Mouse (Mus musculus): ENCODE data around the gene Tet1.

DNA sequence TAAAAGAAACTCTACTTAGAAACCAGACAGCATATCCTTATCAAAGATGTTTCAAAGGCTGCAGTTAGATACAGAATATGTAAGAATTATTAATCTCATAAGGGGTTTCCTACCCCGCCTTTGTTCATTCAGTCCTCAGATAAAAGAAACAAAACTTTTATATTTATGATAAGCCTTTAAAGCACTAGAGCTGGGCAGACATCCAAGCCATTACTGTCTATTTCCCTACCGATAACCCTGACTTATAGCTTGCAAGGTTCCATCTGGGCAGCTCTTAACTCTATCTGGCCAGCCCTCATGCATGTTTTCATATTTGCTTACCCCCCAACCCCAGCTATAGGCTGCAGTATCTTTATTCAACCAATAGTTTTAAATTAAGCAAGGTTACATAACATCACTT lies 77.2 kb downstream of the Tet1 start:
- TF ChIP-seq POLR2A (IDR thresholded peaks at IDR 0.05; ENCODE audit: control insufficient read depth in 1 of 2, insufficient read depth in 1 of 2, low read depth in 1 of 2, low read length in 2 of 2, poor library complexity in 1 of 2) (no peak), SMC3 (IDR thresholded peaks at IDR 0.05; ENCODE audit: low read depth, low read length) (no peak), HCFC1 (IDR thresholded peaks at IDR 0.05; ENCODE audit: low read depth, low read length) (no peak), CTCF (IDR thresholded peaks at IDR 0.05 in 2 of 3, conservative IDR thresholded peaks at IDR 0.05 in 1 of 3; ENCODE audit: control insufficient read depth in 1 of 3, insufficient read depth in 1 of 3, low read depth in 2 of 3, low read length in 3 of 3, poor library complexity in 1 of 3, severe bottlenecking in 1 of 3) (no peak)
